Mouse (Mus musculus) cortical plate, adult 2 months (tissue): Measurements from ENCODE around the gene Shld1.

Experiments
- CTCF ChIP-seq: fragments of 200-500 bp; IDR thresholded peaks from 2 replicates; pipeline ENCODE4 v1.5.1; 2011; ENCODE audit warnings: mild to moderate bottlenecking, control low read depth, low read length; ENCODE audit not compliant: insufficient read depth; ENCODE audit errors: extremely low read depth
- POLR2A ChIP-seq: fragments of 200-500 bp; IDR thresholded peaks from 2 replicates; pipeline ENCODE4 v1.6.1; 2011; ENCODE audit warnings: mild to moderate bottlenecking, low read length, control low read depth; ENCODE audit not compliant: insufficient read depth; ENCODE audit errors: extremely low read depth

DNA sequence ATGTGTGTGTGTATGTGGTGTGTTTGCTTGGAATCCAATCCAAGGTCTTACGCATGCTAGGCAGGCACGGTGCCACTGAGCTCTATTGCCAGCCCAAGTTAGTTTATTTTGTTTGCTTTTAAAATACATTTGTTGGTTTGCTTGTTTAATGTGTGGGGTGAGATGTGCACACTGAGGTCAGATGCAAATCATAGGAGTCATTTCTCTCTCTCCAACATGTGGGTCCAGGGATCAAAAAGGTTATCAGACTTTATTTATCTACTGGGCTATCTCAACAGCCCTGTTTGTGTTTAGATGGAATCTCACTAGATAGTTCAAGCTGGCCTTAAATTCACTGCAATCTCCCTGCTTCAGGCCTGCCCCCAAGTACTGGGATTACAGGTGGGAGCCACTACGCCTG lies 19.6 kb downstream of the Shld1 start:
- TF ChIP-seq CTCF (no peak), POLR2A (no peak)
